Mouse (Mus musculus) bone marrow macrophage, adult 2 months (primary cell): ENCODE data around the gene BC024978. TPM values are rescaled to one million over a fixed set of nuclear protein-coding genes. Genes with fewer than 3 reads are reported as not detected.

ENCODE experiments used
- H3K27ac ChIP-seq: 2 replicates; pipeline ENCODE4 v1.5.1; 2012; ENCODE audit warnings: low read depth, low read length; ENCODE audit not compliant: insufficient read depth
- H3K4me1 ChIP-seq: 2 replicates; pipeline ENCODE4 v1.6.1; 2012; ENCODE audit warnings: low read length; ENCODE audit not compliant: control insufficient read depth, insufficient read depth
- H3K4me3 ChIP-seq: 2 replicates; pipeline ENCODE4 v1.5.1; 2012; ENCODE audit warnings: mild to moderate bottlenecking, low read length, moderate library complexity; ENCODE audit not compliant: insufficient read depth
- CTCF ChIP-seq: IDR thresholded peaks from 2 replicates; pipeline ENCODE4 v1.5.1; 2012; ENCODE audit warnings: low read depth, mild to moderate bottlenecking, low read length, moderate library complexity
- POLR2A ChIP-seq: IDR thresholded peaks from 2 replicates; pipeline ENCODE4 v1.6.1; 2012; ENCODE audit warnings: mild to moderate bottlenecking, low read depth, low read length, borderline replicate concordance
- polyA plus RNA-seq: library from polyadenylated mRNA; stranded (reverse); fragments of >200 nt; gene quantifications from 2 replicates; pipeline ENCODE4 v1.2.4, GENCODE M21; 2012; ENCODE audit not compliant: missing spikeins, insufficient read depth, insufficient read length

Gene BC024978
- polyA plus RNA-seq, 1 experiment = 5.0 TPM

DNA sequence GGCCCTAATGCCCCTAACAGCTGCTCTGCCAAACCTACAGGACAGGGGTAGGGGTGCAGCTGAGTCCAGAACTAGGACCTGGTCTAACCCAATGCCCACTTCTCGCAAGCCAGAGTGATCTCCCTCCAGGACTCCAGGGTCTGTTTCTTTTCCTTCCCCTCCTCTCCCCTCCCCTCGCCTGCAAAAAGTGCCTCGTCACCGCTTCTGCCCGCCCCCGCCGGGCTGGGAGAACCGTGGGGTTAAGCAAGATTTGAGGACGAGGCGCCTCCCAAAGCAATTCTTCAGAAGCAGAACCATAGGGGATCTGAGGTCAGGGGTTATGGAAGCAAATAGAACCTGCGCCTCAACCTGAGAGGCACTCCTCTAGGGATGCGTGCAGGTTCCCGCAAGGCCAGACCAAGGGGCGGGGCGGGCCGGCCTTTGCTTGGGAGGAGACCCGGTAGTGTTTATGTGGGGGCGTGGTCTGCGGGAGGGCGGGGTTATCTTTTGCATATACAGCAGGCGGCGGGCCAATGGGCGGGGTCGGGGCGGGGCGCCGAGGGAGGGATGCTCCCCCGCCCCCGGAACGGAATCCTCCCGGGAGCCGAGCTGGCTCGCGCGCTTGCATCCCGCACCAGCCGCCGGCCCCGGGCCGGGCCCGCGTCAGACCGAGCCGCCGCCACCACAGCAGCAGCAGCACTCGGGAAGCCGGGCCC lies 62.8 kb downstream of the BC024978 start, which contains the start of gene Numbl:
Gene Numbl (plus strand): TSS at position 229 of the 695 bp plus-strand sequence.
- TF ChIP-seq POLR2A = no peak
- no peak for TF ChIP-seq CTCF
- Histone ChIP-seq H3K4me1 (peaks cover 4% of the 10 kb centered on the region; the same call in 1 of the 2 replicates), H3K27ac (peak within 1 kb of the TSS; percentile 55)

DNA sequence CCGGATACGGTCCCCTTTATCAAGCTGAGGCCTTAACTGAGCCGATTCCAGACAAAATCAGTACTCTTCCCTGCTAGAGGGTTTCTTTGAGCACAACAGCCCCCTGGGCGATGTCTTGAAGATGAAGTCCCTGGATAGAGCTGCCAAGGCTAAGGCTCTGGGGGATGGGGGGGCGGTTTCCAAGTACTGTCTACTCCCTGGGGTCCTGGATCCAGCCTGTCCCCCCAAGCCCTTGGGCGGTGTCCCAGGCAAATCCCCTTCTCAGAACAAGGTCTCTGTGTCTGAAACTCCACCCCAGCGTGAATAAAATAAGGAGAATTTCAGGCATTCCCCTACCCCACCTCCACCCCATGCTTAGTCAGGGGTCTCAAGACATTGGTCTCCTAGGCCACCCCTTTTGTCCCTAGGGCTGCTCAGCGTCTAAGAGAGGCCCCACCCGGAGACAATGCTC lies 63.7 kb downstream of the BC024978 start:
- Histone ChIP-seq H3K27ac (no peak overlapping the region), H3K4me1 (peaks cover 4% of the 10 kb centered on the region; the same call in 1 of the 2 replicates), H3K4me3 (peak overlapping the region; percentile 58)
- TF ChIP-seq POLR2A (no peak), CTCF (no peak)

More for the DNA sequence above, 62.8 kb downstream of the BC024978 start, which contains the start of gene Numbl:
- peak within 1 kb of the TSS; percentile 59 for H3K4me3 ChIP-seq

DNA sequence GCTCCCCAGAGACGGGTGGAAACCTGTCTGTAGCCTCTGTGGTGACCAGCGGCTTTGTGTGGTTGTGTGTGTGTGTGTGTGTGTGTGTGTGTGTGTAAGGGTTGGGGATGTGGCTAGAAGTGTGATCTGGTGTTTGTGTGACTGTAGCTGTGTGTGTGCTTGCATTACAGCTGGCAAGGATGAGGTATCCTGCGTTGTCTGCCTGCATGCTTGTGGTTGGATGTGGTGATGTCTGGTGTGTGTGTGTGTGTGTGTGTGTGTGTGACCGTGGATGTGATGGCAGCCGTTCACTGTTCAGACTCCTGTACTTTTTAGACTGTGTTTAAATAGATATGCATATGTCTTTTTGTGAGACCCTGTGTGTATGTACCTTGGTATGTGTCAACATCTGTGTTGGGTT lies 64.2 kb downstream of the BC024978 start:
- TF ChIP-seq CTCF = no peak
- no peak for TF ChIP-seq POLR2A
- no peak overlapping the region for H3K4me3 ChIP-seq
- H3K27ac ChIP-seq = no peak overlapping the region
- H3K4me1 ChIP-seq = peaks cover 4% of the 10 kb centered on the region; the same call in 1 of the 2 replicates

Other genes with a start within 250 kb of the BC024978 start
- gene Cyp2a12, start 166.7 kb upstream of the BC024978 start, polyA plus RNA-seq = not detected in 2 replicates
- not detected in 2 replicates for gene Cyp2f2, start 75.9 kb upstream of the BC024978 start, polyA plus RNA-seq
- not detected in 2 replicates for gene Cyp2t4, start 42.1 kb upstream of the BC024978 start, polyA plus RNA-seq
- gene Egln2, start 29.0 kb upstream of the BC024978 start, polyA plus RNA-seq = 30.8 and 31.9 TPM in 2 replicates
- gene Rab4b, start 16.9 kb upstream of the BC024978 start, polyA plus RNA-seq = 65.0 and 66.6 TPM in 2 replicates
- not detected in 2 replicates for gene Gm21983, start 14.7 kb upstream of the BC024978 start, polyA plus RNA-seq
- gene Mia, start 14.6 kb upstream of the BC024978 start, polyA plus RNA-seq = not detected in 2 replicates
- 52.0 and 63.3 TPM in 2 replicates for gene Snrpa, start 490 bp downstream of the BC024978 start, polyA plus RNA-seq
- 6.1 and 7.1 TPM in 2 replicates for gene Itpkc, start 32.9 kb downstream of the BC024978 start, polyA plus RNA-seq
- gene Coq8b, start 37.2 kb downstream of the BC024978 start, polyA plus RNA-seq = 21.7 and 22.6 TPM in 2 replicates
- 6.2 and 7.6 TPM in 2 replicates for gene Numbl, start 62.7 kb downstream of the BC024978 start, polyA plus RNA-seq
- 0.84 TPM in 1 of 2 replicates, not detected in the other for gene Ltbp4, start 141.9 kb downstream of the BC024978 start, polyA plus RNA-seq
- gene Shkbp1, start 160.2 kb downstream of the BC024978 start, polyA plus RNA-seq = 51.0 and 60.8 TPM in 2 replicates
- 10.4 TPM in 1 of 2 replicates, not detected in the other for gene Gm20479, start 161.6 kb downstream of the BC024978 start, polyA plus RNA-seq